Mouse (Mus musculus) kidney, adult 8-10 months (tissue): ENCODE data around the gene Cdc34b.

Experiments used
- DNase-seq, 2 experiments: peaks; one replicate each; pipeline ENCODE4 v3.0.0; 2022

Cdc34b gene

DNA sequence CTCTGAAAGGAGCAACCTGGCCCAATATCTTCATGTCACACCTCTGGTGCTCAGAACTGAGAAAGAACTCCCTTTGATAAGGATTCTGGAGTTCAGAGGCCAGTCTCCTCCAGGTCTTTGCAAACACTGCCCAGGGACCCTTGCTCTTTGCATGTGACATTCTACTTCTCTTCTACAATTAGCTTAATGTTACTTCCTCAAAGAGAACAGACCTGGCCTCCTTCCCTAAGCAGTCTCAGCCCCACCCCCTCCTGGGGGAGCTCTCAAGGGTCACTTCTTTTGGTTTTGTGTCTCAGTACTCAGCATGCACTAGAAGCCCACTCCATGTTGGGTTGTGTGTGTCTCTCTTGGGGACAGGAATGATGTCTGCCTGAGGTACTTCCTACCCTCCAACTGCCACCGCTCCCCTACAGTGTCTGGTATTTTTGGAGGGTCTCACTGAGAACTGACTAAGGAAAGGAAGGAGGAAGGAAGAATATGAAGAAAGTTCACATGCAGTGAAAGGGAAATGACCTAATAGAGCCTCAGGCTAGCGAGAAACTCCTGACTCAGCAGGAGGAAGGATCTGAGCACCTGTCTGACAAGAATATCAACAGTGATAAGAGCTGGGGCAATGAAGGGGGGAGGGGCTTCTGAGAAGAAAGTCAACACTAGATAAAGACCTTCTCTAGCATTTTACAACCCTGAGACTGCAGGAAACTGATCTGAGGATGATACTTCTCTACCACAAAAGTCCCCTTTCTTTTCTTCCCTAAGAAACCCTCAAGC is 11.5 kb downstream of the Cdc34b start:
- DNase-seq = no peak

DNA sequence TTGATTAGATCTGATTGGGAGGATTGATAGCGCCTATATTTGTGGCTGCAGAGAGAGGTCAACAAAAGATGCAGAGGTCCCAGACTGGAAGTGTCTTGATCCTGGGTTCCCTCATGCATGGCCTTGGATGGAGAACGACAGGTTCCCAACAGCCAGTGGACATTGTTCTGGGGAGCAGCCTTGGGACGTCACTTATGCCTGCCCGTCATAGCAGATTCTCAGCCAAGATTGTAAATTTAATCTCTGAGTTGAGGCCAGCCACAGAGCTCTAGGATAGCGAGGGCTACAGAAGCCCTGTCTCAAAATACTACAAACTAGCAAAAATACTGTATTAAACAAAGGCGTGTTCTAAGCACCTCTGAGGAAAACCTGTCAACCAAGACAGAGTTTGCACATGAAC is 18.3 kb downstream of the Cdc34b start:
- no peak for DNase-seq

DNA sequence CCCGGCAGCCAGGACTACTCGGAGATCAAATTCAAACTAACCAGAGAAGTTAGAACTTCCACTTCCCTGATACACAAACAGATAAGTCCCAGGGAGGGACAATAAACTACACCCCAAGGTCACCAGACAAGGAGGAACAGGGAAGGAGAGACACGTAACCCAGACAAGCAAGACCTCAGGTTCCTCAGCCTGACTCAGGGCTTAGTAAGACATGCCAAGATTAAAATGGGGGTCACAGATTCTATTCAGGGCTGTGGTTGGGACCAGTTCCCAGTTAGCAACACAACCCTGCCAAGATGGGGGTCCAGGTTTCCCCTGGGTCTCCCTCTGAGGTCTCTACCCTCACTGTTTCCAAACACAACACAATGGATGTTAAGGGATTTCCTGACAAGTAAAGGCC is 18.8 kb downstream of the Cdc34b start:
- DNase-seq = no peak

DNA sequence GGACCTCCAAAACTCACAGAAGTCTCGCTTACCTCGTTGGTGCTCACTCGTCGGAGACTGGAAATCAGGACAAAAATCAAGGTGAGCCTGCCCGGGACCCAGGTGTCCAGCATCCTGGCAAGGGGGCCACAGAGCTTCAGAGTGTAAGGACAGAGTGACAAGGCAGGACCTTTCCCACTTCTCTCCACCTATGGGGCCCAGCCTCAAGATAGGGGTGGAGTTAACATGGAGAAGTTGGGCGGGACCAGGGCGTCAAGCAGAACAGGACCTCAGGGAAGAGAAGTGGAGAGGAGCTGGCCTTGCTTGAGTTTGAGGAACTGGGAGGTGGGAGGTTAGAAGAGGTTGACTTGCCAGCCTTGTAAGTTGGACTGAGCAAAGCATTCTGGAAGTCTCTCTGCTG is 19.2 kb downstream of the Cdc34b start:
- no peak for DNase-seq

DNA sequence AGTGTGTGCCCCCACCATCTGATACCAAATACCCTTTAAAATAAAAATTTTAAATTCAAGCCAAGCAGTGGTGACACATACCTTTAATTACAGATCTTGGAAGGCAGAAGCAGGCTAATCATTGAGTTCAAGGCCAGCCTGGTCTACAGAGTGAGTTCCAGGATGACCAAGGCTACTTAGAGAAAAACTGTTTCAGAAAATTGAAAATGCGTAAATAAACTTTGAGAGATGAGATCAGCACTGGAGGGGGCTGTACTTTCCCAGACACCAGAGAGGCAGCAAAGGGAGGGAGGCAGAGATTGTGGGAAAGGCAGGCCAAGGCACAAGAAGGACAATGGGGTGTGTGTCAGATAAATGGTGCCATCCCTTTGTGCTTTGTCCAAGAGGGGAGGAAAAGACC is 20.7 kb downstream of the Cdc34b start:
- DNase-seq = no peak

DNA sequence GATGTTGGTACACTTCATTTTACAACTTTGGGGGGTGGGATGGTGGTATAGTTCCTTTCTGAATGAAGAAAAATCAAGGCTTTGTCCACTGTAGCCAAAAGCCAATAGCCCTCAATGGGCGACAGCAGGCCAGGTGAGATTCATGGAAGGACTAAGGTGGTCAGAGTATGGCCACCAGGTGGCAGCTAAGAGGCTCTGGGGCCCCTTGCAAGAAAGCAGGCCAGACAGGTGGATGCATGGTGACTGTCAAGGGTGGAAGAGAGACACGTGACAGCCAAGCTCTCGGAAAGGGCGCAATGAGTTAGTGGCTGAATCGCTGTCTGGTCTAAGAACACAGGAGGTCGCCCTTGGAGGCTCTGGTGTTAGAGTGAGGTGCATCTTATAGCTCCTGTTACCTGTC is 21.2 kb downstream of the Cdc34b start:
- no peak for DNase-seq

DNA sequence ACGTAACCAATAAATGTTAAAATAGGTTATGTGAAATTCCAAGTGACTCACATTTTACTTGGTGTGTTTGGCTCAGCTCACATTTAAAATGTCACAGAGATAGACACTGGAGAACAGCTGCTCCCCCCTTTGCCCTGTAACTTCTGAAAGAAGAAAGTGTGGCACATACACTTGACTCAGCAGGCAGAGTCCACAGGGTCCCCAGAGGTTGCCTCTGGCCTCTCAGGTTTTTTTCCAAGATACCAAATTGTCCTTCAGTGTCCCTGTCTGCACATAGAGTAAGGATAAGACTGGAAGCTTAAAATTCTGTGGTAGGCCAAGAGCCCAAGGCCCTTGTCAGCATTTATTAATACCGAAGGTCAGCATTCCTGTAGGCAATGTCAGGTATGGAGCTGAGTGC is 25.7 kb downstream of the Cdc34b start:
- no peak for DNase-seq

DNA sequence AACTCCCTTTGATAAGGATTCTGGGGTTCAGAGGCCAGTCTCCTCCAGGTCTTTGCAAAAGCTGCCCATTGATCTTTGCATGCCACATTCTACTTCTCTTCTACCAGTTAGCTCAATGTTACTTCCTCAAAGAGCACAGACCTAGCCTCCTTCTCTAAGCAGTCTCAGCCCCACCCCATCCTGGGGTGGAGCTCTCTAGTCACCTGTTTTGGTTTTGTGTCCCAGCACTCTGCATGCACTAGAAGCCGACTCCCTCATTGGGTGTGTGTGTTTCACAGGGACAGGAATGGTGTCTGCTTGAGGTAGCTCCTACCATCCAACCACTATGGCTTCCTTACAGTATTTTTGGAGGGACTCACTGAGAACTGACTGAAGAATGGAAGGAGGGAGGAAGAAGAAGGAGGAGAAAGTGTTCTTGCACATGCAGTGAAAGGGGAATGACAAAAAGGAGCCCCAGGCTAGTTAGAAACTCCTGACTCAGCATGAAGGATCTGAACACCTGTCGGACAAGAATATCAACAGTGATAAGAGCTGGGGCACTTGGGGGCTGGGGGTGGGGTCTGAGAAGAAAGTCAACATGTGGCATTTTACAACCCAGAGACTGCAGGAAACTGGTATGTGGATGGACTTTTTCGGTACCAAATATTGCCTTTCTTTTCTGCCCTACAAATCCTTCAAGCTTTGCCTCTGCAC is 30.9 kb downstream of the Cdc34b start:
- DNase-seq = no peak

DNA sequence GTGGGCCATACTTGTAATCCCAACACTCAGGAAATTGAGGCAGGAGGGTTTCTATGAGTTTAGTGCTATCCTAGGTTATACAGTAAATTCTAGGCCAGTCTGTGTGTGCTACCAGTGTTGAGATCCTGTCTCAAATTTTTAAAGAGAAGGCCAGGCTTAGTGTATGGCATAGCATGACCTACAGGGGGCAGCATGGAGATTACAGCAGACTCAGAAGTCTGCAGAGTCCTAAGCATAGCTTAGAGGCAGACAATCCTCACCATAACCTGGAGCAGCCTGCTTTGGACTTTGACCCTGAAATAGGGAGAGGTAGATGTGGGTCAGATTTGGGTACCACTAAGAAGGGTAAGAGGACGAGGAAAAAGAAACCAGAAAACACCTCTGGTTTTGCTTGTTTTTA is 32.3 kb downstream of the Cdc34b start:
- no peak for DNase-seq

DNA sequence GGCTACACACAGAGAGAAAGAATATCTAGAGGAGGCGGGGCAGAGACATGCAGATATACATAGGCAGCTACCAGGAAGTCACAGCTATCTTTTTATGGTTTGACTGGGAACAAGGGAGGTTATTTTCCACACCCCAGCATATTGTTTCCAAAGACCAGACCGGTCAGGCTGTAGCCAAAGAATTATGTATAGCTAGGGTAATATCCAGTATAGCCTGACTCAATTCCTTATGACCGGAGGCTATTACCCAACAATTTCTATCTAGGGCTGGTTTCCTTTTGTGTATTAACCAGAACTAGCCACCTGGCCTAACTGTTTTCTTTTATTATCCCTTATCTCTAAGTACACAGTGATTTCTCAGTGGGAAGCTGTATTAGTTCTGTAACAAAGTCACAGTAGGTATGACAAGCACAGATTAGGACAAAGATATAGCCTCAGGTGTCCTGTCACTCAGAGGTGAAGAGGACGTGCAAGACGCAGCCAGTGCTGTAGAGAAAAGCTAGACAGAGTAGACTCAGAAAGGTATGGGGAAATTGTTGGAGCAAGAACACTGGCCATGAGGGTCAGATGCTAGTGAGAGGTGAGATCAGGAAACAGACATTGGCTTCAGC is 33.4 kb downstream of the Cdc34b start:
- no peak for DNase-seq

DNA sequence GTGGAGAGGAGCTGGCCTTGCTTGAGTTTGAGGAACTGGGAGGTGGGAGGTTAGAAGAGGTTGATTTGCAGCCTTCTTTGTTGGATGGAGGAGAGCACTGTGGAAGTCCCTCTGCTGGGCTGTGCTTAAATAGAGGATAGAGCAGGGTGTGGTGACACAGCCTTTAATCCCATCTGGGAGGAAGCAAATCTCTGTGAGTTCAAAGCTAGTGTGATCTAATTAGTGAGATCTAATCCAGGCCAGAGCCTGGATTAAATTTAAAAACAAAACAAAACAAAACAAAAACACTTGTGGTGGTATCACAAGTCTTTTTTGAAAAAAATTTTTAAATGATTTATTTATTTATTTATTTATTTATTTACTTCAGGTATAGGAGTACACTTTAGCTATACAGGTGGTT is 41.0 kb downstream of the Cdc34b start, which contains the start of gene Tmem92:
Tmem92 (minus strand) TSS at position 101 of the 400 bp plus-strand sequence.
- DNase-seq = no peak

DNA sequence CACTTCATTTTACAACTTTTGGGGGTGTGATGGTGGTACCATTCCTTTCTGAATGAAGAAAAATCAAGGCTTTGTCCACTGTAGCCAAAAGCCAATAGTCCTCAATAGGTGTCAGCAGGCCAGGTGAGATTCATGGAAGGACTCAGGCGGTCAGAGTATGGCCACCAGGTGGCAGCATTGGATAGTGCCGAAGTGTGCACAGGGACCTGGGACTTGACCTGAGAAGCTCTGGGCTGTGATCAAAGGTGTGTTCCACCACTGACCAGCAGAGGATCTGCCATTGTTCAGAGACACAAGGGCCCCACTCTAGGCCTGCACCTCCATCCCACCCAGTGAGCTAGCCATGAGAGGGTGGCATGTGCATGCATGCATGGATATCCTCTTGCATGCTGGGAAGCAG is 43.7 kb downstream of the Cdc34b start:
- peak; percentile 67 to 84 for DNase-seq

DNA sequence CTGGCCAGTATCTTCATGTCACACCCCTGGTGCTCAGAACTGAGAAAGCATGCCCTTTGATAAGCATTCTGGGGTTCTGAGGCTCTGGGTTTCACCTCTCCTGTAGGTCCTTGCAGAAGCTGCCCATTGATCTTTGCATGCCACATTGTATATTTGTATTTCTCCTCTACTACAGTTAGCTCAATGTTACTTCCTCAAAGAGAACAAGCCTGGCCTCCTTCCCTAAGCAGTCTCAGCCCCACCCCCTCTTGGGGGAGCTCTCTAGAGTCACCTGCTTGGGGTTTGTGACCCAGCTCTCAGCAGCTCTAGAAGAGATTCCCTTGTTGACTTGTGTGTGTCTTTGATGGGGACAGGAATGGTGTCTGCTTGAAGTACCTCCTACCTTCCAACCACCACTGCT is 50.1 kb downstream of the Cdc34b start:
- DNase-seq = no peak
